Mouse (Mus musculus): Measurements from ENCODE around the gene Incenp.

- TF ChIP-seq POLR2A (IDR thresholded peaks at IDR 0.05; ENCODE audit: borderline replicate concordance, extremely low read depth, low read depth, low read length) (no peak), CTCF (IDR thresholded peaks at IDR 0.05; ENCODE audit: insufficient read depth, low read length) (no peak)
Measured at GRCm38 (mm10) chr19:9923048-9923447, 23.7 kb upstream of the Incenp start.
